Mouse (Mus musculus) forebrain, postnatal 0 days (tissue): Measurements from ENCODE around the gene Zfp653. TPM values are rescaled to one million over a fixed set of nuclear protein-coding genes. Genes with fewer than 3 reads are reported as not detected.

Source experiments
- ATAC-seq: fragments of 200-750 bp; cut with Nextera tagmentation; 2 replicates; pipeline ENCODE4 v1.8.0; 2017; ENCODE audit warnings: mild to moderate bottlenecking, moderate library complexity
- DNase-seq: peaks from one replicate; pipeline ENCODE4 v3.0.0-alpha.2; 2015
- H3K27ac ChIP-seq: fragments of 300-500 bp; sonication (generic); 2 replicates; pipeline ENCODE4 v1.5.1; 2014; ENCODE audit warnings: low read depth, mild to moderate bottlenecking, antibody characterized with exemption, low read length, moderate library complexity, mixed read lengths
- H3K27me3 ChIP-seq: fragments of 300-500 bp; sonication (generic); 2 replicates; pipeline ENCODE4 v1.6.1; 2014; ENCODE audit warnings: mild to moderate bottlenecking, low read length, mixed read lengths; ENCODE audit not compliant: insufficient read depth
- H3K36me3 ChIP-seq: fragments of 300-500 bp; sonication (generic); 2 replicates; pipeline ENCODE4 v1.6.1; 2014; ENCODE audit warnings: mild to moderate bottlenecking, moderate library complexity; ENCODE audit not compliant: insufficient read depth
- H3K4me1 ChIP-seq: fragments of 300-500 bp; sonication (generic); 2 replicates; pipeline ENCODE4 v1.6.1; 2014; ENCODE audit warnings: antibody characterized with exemption; ENCODE audit not compliant: insufficient read depth
- H3K4me2 ChIP-seq: fragments of 300-500 bp; sonication (generic); 2 replicates; pipeline ENCODE4 v1.6.1; 2014; ENCODE audit warnings: low read depth, mild to moderate bottlenecking, moderate library complexity
- H3K4me3 ChIP-seq: fragments of 300-500 bp; sonication (generic); 2 replicates; pipeline ENCODE4 v1.5.1; 2014; ENCODE audit warnings: low read depth, low read length, mixed read lengths
- H3K9ac ChIP-seq: fragments of 300-500 bp; sonication (generic); 2 replicates; pipeline ENCODE4 v1.6.1; 2014; ENCODE audit warnings: mild to moderate bottlenecking
- H3K9me3 ChIP-seq: fragments of 300-500 bp; sonication (generic); 2 replicates; pipeline ENCODE4 v1.6.1; 2016; ENCODE audit warnings: low read length
- CTCF ChIP-seq: sonication (generic); IDR thresholded peaks from 2 replicates; pipeline ENCODE4 v1.5.1; 2016; ENCODE audit warnings: antibody characterized with exemption, control low read depth, low read depth
- WGBS: fragments of 180-500 bp; shearing (Covaris S2); extraction: QIAGEN DNeasy Blood & Tissue Kit; methylation state at CpG from one replicate; pipeline ENCODE4 v1.1.7; 2014; 5-methylcytosine and 5-hydroxymethylcytosine counted together
- polyA plus RNA-seq: library from polyadenylated mRNA; unstranded; fragments of >200 nt; fragmentation: Nextera tagmentation; extraction: Ambion mirVana; gene quantifications from 2 replicates; pipeline ENCODE4 v1.2.1, GENCODE M21; 2015
- total RNA-seq: library from RNA; depleted of rRNA; stranded (reverse); fragments of >200 nt; gene quantifications from 2 replicates; pipeline ENCODE4 v1.2.3, GENCODE M21; 2014; rRNA removed

The Zfp653 gene
- total RNA-seq = 31.0 and 32.3 TPM in 2 replicates
- 13.3 and 16.3 TPM in 2 replicates for polyA plus RNA-seq

- Histone ChIP-seq H3K9me3 (no peaks in the 10 kb centered on the region), H3K9ac (peak within 1 kb of the TSS; percentile 88), H3K27ac (peak within 1 kb of the TSS; percentile 96), H3K27me3 (no peaks in the 10 kb centered on the region), H3K4me1 (0 out of 2 replicates have a peak, but pooled peaks cover 4% of the 10 kb centered on the region), H3K4me2 (peak within 1 kb of the TSS; percentile 59), H3K36me3 (peaks cover 46% of the 10 kb centered on the region), H3K4me3 (peak within 1 kb of the TSS; percentile 79)
- TF ChIP-seq CTCF = peak; percentile 26
- DNase-seq (peak; percentile 99), ATAC-seq (peak; percentile 97)
- WGBS = under 1% methylated on average over 72 of the region's 87 CpGs
These were observed at the start of gene Zfp653, which contains the start of gene Gm49318 for GRCm38 (mm10) chr9:22070791-22071573. Gene Zfp653, minus strand, starts transcription at chr9:22071376. Gene Gm49318, minus strand, starts transcription at chr9:22071259.

GRCm38 (mm10) chr9:22119543-22119942 is 48.4 kb upstream of the Zfp653 start:
- H3K4me2 ChIP-seq = no peak overlapping the region
- no peaks in the 10 kb centered on the region for H3K36me3 ChIP-seq
- WGBS = 89% methylated on average over 4 of the region's 4 CpGs
- no peak overlapping the region for H3K9ac ChIP-seq
- peaks cover 9% of the 10 kb centered on the region; the same call in 1 of the 2 replicates for H3K4me1 ChIP-seq
- no peak for TF ChIP-seq CTCF
- no peak overlapping the region for H3K4me3 ChIP-seq
- H3K9me3 ChIP-seq = no peaks in the 10 kb centered on the region
- H3K27me3 ChIP-seq = no peaks in the 10 kb centered on the region
- no peak for ATAC-seq
- no peak overlapping the region for H3K27ac ChIP-seq
- DNase-seq = no peak

DNA sequence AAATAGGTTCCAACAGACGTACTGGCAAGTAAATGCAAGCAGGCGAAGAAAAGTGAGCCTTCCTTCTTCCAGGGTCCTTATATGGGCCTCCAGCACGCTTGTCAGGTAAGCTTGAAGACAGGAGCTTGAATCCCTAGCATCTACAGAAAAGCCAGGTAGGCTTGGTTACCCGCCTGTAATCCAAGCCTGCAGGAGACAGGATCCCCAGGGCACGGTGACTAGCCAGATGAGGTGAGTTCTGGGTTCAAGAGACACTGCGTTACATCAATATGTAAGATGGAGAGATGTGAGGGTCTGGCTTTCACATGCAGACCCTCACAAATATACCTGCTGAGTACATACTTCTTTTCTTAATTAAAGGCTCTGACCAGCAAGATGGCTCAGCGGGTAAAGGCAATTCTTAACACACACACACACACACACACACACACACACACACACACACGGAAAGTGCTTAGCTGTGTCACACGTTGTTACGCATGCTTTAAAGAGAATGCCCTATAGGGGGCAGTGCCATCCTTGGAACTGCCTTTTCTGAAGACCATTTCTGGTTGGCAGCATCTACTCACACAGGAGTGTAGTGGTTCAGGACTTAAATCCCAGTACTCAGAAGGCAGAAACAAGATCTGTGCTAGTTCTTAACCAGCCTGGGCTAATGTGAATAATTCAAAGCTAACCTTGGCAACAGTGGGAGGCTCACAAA is 46.7 kb upstream of the Zfp653 start:
- DNase-seq (peak; percentile 72), ATAC-seq (no peak)
- Histone ChIP-seq H3K9ac (no peak overlapping the region; the same call in 1 of the 2 replicates), H3K27ac (no peak overlapping the region), H3K9me3 (no peaks in the 10 kb centered on the region), H3K27me3 (no peaks in the 10 kb centered on the region), H3K4me1 (peaks cover 9% of the 10 kb centered on the region; the same call in 1 of the 2 replicates), H3K36me3 (peaks cover 8% of the 10 kb centered on the region; the same call in 1 of the 2 replicates), H3K4me2 (peak overlapping the region; percentile 59), H3K4me3 (peak overlapping the region; percentile 72)
- TF ChIP-seq CTCF = peak; percentile 76
- 40% methylated on average over 10 of the region's 10 CpGs for WGBS

DNA sequence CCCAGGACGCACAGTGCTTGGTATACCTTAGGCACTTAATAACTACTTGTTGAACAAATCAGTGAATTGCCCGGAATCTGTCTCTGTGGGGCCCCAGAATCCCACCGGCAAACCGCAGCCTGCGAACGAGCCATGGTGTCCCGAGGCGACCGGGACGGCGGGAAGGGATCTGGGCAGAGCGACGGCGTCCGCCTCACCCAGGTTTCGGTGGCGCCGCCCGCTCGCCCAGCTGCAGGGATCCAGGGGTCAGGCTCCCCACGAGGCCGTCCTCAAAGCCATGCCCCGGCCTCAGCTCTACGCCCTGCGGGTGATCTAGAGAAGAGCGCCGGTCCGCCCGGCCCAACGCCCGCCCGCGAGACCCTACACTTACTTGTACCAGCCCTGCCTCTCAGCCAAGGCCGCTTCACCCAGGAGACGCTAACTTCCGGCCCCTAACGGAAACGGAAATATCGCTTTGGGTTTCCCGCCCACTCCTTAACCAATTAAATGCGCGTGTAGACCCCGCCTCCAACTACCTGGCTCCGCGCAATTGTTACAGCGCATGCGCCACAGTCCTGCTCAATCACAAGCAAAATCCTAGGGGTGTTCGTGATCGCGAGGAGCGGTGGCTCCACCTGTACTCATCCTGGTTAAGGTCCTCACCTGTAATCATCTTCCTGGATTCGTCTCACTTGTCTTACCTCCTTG is 45.7 kb upstream of the Zfp653 start, which contains the start of gene Elof1:
TSS of gene Elof1 (minus strand) at position 433 of the 687 bp plus-strand sequence.
- ATAC-seq (peak; percentile 98), DNase-seq (peak; percentile 98)
- Histone ChIP-seq H3K9ac (peak within 1 kb of the TSS; percentile 77), H3K4me1 (peaks cover 9% of the 10 kb centered on the region; the same call in 1 of the 2 replicates), H3K27ac (peak within 1 kb of the TSS; percentile 55; the same call in 1 of the 2 replicates), H3K36me3 (peaks cover 18% of the 10 kb centered on the region), H3K9me3 (no peaks in the 10 kb centered on the region), H3K27me3 (no peaks in the 10 kb centered on the region), H3K4me3 (peak within 1 kb of the TSS; percentile 72), H3K4me2 (peak within 1 kb of the TSS; percentile 59)
- WGBS = under 1% methylated on average over 52 of the region's 52 CpGs
- no peak for TF ChIP-seq CTCF

GRCm38 (mm10) chr9:22116086-22116485 is 44.9 kb upstream of the Zfp653 start:
- no peak for DNase-seq
- H3K4me2 ChIP-seq = peak overlapping the region; percentile 59
- H3K9ac ChIP-seq = peak overlapping the region; percentile 77
- WGBS = 19% methylated on average over 15 of the region's 15 CpGs
- peaks cover 21% of the 10 kb centered on the region for H3K36me3 ChIP-seq
- no peak for ATAC-seq
- H3K27ac ChIP-seq = no peak overlapping the region
- peaks cover 9% of the 10 kb centered on the region; the same call in 1 of the 2 replicates for H3K4me1 ChIP-seq
- peak overlapping the region; percentile 72 for H3K4me3 ChIP-seq
- H3K27me3 ChIP-seq = no peaks in the 10 kb centered on the region
- no peak for TF ChIP-seq CTCF
- no peaks in the 10 kb centered on the region for H3K9me3 ChIP-seq

DNA sequence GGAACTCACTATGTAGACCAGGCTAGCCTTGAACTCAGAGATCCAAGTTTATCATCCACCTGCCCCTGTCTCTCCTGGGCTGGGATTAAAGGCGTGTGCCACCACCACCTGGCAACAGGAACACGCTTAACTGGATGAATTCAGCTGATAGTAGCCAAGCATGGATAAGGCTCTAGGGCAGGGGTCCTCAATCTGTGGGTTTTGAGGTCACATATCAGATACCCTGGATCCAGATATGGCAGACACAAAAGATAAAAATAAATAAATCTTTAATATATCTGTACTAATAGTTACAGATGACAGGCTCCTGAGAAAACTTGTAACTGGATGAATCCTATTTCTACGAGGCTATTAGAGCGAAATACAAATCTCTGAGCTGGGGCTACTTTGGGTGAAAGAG is 44.5 kb upstream of the Zfp653 start:
- H3K4me3 ChIP-seq = peak overlapping the region; percentile 72
- peak overlapping the region; percentile 59 for H3K4me2 ChIP-seq
- DNase-seq (no peak), ATAC-seq (no peak)
- H3K27ac ChIP-seq = no peak overlapping the region
- H3K9me3 ChIP-seq = no peaks in the 10 kb centered on the region
- no peak overlapping the region for H3K9ac ChIP-seq
- H3K36me3 ChIP-seq = peaks cover 25% of the 10 kb centered on the region
- no peak for TF ChIP-seq CTCF
- H3K27me3 ChIP-seq = no peaks in the 10 kb centered on the region
- H3K4me1 ChIP-seq = peaks cover 9% of the 10 kb centered on the region; the same call in 1 of the 2 replicates
- WGBS = 88% methylated on average over 4 of the region's 4 CpGs
